10 mouse cellular contexts compared by ENCODE assay signal in genomic region chr14:8161777-8162176, GRCm38 (mm10). TPM values are rescaled to one million over a fixed set of nuclear protein-coding genes. Genes with fewer than 3 reads are reported as not detected.
DNase-seq lines count a peak whose midpoint lies in the region; ATAC-seq and TF ChIP-seq lines count a peak whose summit lies in the region.
"Had no signal": no experiment of that assay in that cellular context is flagged by ENCODE, and none has a peak within 500 bp of the region (broad histone marks: within the 10 kb centered on the region; RNA-seq: fewer than 3 reads in every experiment).

No protein-coding gene starts in this region.

- H3K27me3 ChIP-seq in heart, embryonic 11.5 days (ENCODE audit: control insufficient read depth, insufficient read depth, low read length), result no peaks in the 10 kb centered on the region
- no peaks in the 10 kb centered on the region for H3K27me3 ChIP-seq in thymus, adult 2 months (ENCODE audit: control insufficient read depth, insufficient read depth, low read length)
- no peaks in the 10 kb centered on the region for H3K27me3 ChIP-seq in hindbrain, embryonic 13.5 days
- H3K27me3 ChIP-seq: embryonic facial prominence, embryonic 15.5 days had no signal

- no peak overlapping the region for H3K9ac ChIP-seq in heart, embryonic 11.5 days (ENCODE audit: low read depth, low read length)
- no peak overlapping the region for H3K9ac ChIP-seq in hindbrain, embryonic 13.5 days
- H3K9ac ChIP-seq: embryonic facial prominence, embryonic 15.5 days had no signal

- WGBS in heart, embryonic 11.5 days (ENCODE audit: insufficient replicate concordance), result 81% methylated on average over 2 of the region's 2 CpGs
- 95% methylated on average over 2 of the region's 2 CpGs for WGBS in thymus, adult 2 months
- WGBS in hindbrain, embryonic 13.5 days, result 87% methylated on average over 2 of the region's 2 CpGs

- H3K27ac ChIP-seq in heart, embryonic 11.5 days (ENCODE audit: low read depth, low read length), result no peak overlapping the region
- H3K27ac ChIP-seq in thymus, adult 2 months (ENCODE audit: control insufficient read depth, insufficient read depth, low read length), result no peak overlapping the region
- no peak overlapping the region for H3K27ac ChIP-seq in hindbrain, embryonic 13.5 days
- H3K27ac ChIP-seq: embryonic facial prominence, embryonic 15.5 days had no signal

- H3K4me3 ChIP-seq in heart, embryonic 11.5 days (ENCODE audit: low read depth, low read length), result no peak overlapping the region
- no peak overlapping the region for H3K4me3 ChIP-seq in thymus, adult 2 months (ENCODE audit: control insufficient read depth, insufficient read depth, low read length)
- H3K4me3 ChIP-seq in hindbrain, embryonic 13.5 days, result no peak overlapping the region
- H3K4me3 ChIP-seq: embryonic facial prominence, embryonic 15.5 days; myocyte had no signal

- H3K4me2 ChIP-seq in heart, embryonic 11.5 days, result no peak overlapping the region
- H3K4me2 ChIP-seq in hindbrain, embryonic 13.5 days, result no peak overlapping the region
- H3K4me2 ChIP-seq: embryonic facial prominence, embryonic 15.5 days had no signal

- no peak for ATAC-seq in heart, embryonic 11.5 days (replicated peaks; ENCODE audit: insufficient number of reproducible peaks, low FRiP score, low TSS enrichment)
- no peak for ATAC-seq in hindbrain, embryonic 13.5 days (ENCODE audit: low FRiP score)

- H3K36me3 ChIP-seq in heart, embryonic 11.5 days (ENCODE audit: control insufficient read depth, insufficient read depth, low read length), result peaks cover 21% of the 10 kb centered on the region
- H3K36me3 ChIP-seq in thymus, adult 2 months (ENCODE audit: control insufficient read depth, insufficient read depth, low read length), result peaks cover 21% of the 10 kb centered on the region
- peaks cover 88% of the 10 kb centered on the region for H3K36me3 ChIP-seq in hindbrain, embryonic 13.5 days

- intact Hi-C loops in heart, postnatal 10 days (cut with DNase I), result loop anchor here (10.0 kb wide), 1 partner anchor 347 kb away; the partner anchor contains the start of gene Flnb
- intact Hi-C loops in left cerebral cortex, postnatal 36 days (cut with DNase I), result no loop called here

- TF ChIP-seq CTCF in thymus, adult 2 months (IDR thresholded peaks at IDR 0.05; ENCODE audit: borderline replicate concordance, control insufficient read depth, extremely low read depth, insufficient read depth, low read length, poor library complexity), result no peak

- DNase-seq in heart, postnatal 10 days, result peak; percentile 20 to 61
- peak; percentile 33 for DNase-seq in thymus, adult 2 months
- no peak for DNase-seq in thymus, adult 18-20 months
- DNase-seq in kidney, postnatal 36 days, result peak; percentile 44 to 74
- peak; percentile 30 to 35 for DNase-seq in thymus, postnatal 36 days
- DNase-seq in left cerebral cortex, postnatal 36 days (ENCODE audit: low spot score in 2 of 2), result no peak

- TF ChIP-seq POLR2A in thymus, adult 2 months (IDR thresholded peaks at IDR 0.05; ENCODE audit: control insufficient read depth, extremely low read depth, insufficient read depth, low read length, poor library complexity), result no peak

- H3K4me1 ChIP-seq in heart, embryonic 11.5 days (ENCODE audit: control insufficient read depth, insufficient read depth, low read length), result no peaks in the 10 kb centered on the region
- no peaks in the 10 kb centered on the region for H3K4me1 ChIP-seq in thymus, adult 2 months (replicated peaks; ENCODE audit: control insufficient read depth, insufficient read depth, low read length)
- no peaks in the 10 kb centered on the region for H3K4me1 ChIP-seq in hindbrain, embryonic 13.5 days (replicated peaks)
- H3K4me1 ChIP-seq: embryonic facial prominence, embryonic 15.5 days had no signal

- H3K9me3 ChIP-seq in heart, embryonic 11.5 days (replicated peaks; ENCODE audit: control insufficient read depth, low read length), result no peaks in the 10 kb centered on the region
- H3K9me3 ChIP-seq in hindbrain, embryonic 13.5 days, result no peaks in the 10 kb centered on the region
- H3K9me3 ChIP-seq: embryonic facial prominence, embryonic 15.5 days had no signal

RNA-seq across cellular contexts. Expression of gene Pdhb, which starts 11.0 kb away (rescaled TPM):
- total RNA-seq in heart, postnatal 10 days (2021), result 100 to 1,000 TPM; 756 to 778 TPM
- 413 and 460 TPM in 2 replicates for polyA plus RNA-seq in heart, embryonic 11.5 days (2014; fragmentation: Nextera tagmentation; extraction: Ambion mirVana)
- polyA plus RNA-seq in thymus, adult 2 months (2012; rRNA removed), result 79.8 and 88.9 TPM in 2 replicates
- polyA plus RNA-seq in hindbrain, embryonic 13.5 days (2015; fragmentation: Nextera tagmentation; extraction: Ambion mirVana), result 246 and 250 TPM in 2 replicates
- 100 to 1,000 TPM; 160 to 164 TPM for total RNA-seq in left cerebral cortex, postnatal 36 days (2021)

RNA-seq across cellular contexts. Expression of gene Kctd6, which starts 52.2 kb away (rescaled TPM):
- total RNA-seq in heart, postnatal 10 days (2021), result 10 to 100 TPM; 11.8 to 14.8 TPM
- 7.4 and 8.1 TPM in 2 replicates for polyA plus RNA-seq in heart, embryonic 11.5 days (2014; fragmentation: Nextera tagmentation; extraction: Ambion mirVana)
- polyA plus RNA-seq in thymus, adult 2 months (2012; rRNA removed), result 6.6 and 7.3 TPM in 2 replicates
- 4.1 and 5.1 TPM in 2 replicates for polyA plus RNA-seq in hindbrain, embryonic 13.5 days (2015; fragmentation: Nextera tagmentation; extraction: Ambion mirVana)
- 10 to 100 TPM; 36.5 to 40.9 TPM for total RNA-seq in left cerebral cortex, postnatal 36 days (2021)

Comparison
In these comparisons a context has a peak if more than half of its experiments do, and no peak if none do; other contexts are left out.
1. DNase-seq: peak in heart, postnatal 10 days (2 of 2), thymus, adult 2 months (single experiment), kidney, postnatal 36 days (2 of 2) and thymus, postnatal 36 days (2 of 2); none in thymus, adult 18-20 months (0 of 2) and left cerebral cortex, postnatal 36 days (0 of 2).